Mouse (Mus musculus): Measurements from ENCODE around the gene Slc13a2.

GRCm38 (mm10) chr11:78438399-78438930, 16.4 kb upstream of the Slc13a2 start:
- TF ChIP-seq CTCF (IDR thresholded peaks at IDR 0.05; ENCODE audit: extremely low read depth, insufficient read depth, low read length) (no peak), POLR2A (IDR thresholded peaks at IDR 0.05; ENCODE audit: extremely low read depth, insufficient read depth, low read length) (no peak)

Measured in cortical plate, adult 2 months (tissue).